13 mouse cellular contexts compared by ENCODE assay signal in genomic region chr4:114408890-114409480, GRCm38 (mm10). TPM values are rescaled to one million over a fixed set of nuclear protein-coding genes. Genes with fewer than 3 reads are reported as not detected.
A peak's percentile ranks its signal among the peaks of the same experiment; 100 is the strongest.
DNase-seq lines count a peak whose midpoint lies in the region; ATAC-seq lines count a peak whose summit lies in the region.
"Had no signal": no experiment of that assay in that cellular context is flagged by ENCODE, and none has a peak within 500 bp of the region (broad histone marks: within the 10 kb centered on the region; RNA-seq: fewer than 3 reads in every experiment).

No protein-coding gene starts in this region.

- no peaks in the 10 kb centered on the region for H3K36me3 ChIP-seq in hindbrain, embryonic 10.5 days
- H3K36me3 ChIP-seq in hindbrain, embryonic 13.5 days: no peaks in the 10 kb centered on the region
- H3K36me3 ChIP-seq in neural tube, embryonic 13.5 days: no peaks in the 10 kb centered on the region
- H3K36me3 ChIP-seq: G1E; liver, embryonic 13.5 days had no signal

- WGBS in hindbrain, embryonic 10.5 days: 67% methylated on average over 18 of the region's 18 CpGs
- 69% methylated on average over 18 of the region's 18 CpGs for WGBS in hindbrain, embryonic 13.5 days
- 81% methylated on average over 18 of the region's 18 CpGs for WGBS in neural tube, embryonic 13.5 days

- H3K4me3 ChIP-seq in hindbrain, embryonic 10.5 days: peak overlapping the region; percentile 32; the same call in 1 of the 2 replicates
- H3K4me3 ChIP-seq in hindbrain, embryonic 13.5 days: no peak overlapping the region
- H3K4me3 ChIP-seq in neural tube, embryonic 13.5 days: no peak overlapping the region
- H3K4me3 ChIP-seq: liver, embryonic 13.5 days had no signal

- H3K27ac ChIP-seq in hindbrain, embryonic 10.5 days: no peak overlapping the region; the same call in 1 of the 2 replicates
- no peak overlapping the region for H3K27ac ChIP-seq in hindbrain, embryonic 13.5 days
- no peak overlapping the region for H3K27ac ChIP-seq in neural tube, embryonic 13.5 days (replicated peaks)
- H3K27ac ChIP-seq: liver, embryonic 13.5 days had no signal

- no peak overlapping the region for H3K9ac ChIP-seq in hindbrain, embryonic 13.5 days
- no peak overlapping the region for H3K9ac ChIP-seq in neural tube, embryonic 13.5 days
- H3K9ac ChIP-seq: liver, embryonic 13.5 days had no signal

- peaks cover 53% of the 10 kb centered on the region for H3K27me3 ChIP-seq in hindbrain, embryonic 10.5 days (ENCODE audit: insufficient read depth, poor library complexity, severe bottlenecking)
- peaks cover 40% of the 10 kb centered on the region for H3K27me3 ChIP-seq in hindbrain, embryonic 13.5 days
- peaks cover 48% of the 10 kb centered on the region for H3K27me3 ChIP-seq in neural tube, embryonic 13.5 days

- no peak for ATAC-seq in hindbrain, embryonic 13.5 days (ENCODE audit: low FRiP score)
- no peak for ATAC-seq in neural tube, embryonic 13.5 days (ENCODE audit: low read depth)
- ATAC-seq: activated CD4-positive, CD25-positive, alpha-beta regulatory T cell, adult 4 months had no signal

- no peaks in the 10 kb centered on the region for H3K9me3 ChIP-seq in hindbrain, embryonic 10.5 days
- no peaks in the 10 kb centered on the region for H3K9me3 ChIP-seq in hindbrain, embryonic 13.5 days
- H3K9me3 ChIP-seq in neural tube, embryonic 13.5 days: no peaks in the 10 kb centered on the region
- H3K9me3 ChIP-seq: liver, embryonic 13.5 days had no signal

- DNase-seq in adrenal gland, postnatal 10 days: peak; percentile 16
- DNase-seq in adrenal gland, postnatal 4 days (ENCODE audit: low spot score in 2 of 2): no peak
- no peak for DNase-seq in hindbrain, embryonic 10.5 days (ENCODE audit: low spot score)
- DNase-seq in neural tube, embryonic 10.5 days (ENCODE audit: extremely low spot score, low spot score): no peak
- DNase-seq in B cell, adult 2 months: no peak
- DNase-seq in right cerebral cortex, adult 18-20 months: no peak
- DNase-seq: liver, embryonic 13.5 days; right cerebral cortex, postnatal 25 days had no signal

- H3K4me1 ChIP-seq in hindbrain, embryonic 10.5 days (replicated peaks): peaks cover 47% of the 10 kb centered on the region
- H3K4me1 ChIP-seq in hindbrain, embryonic 13.5 days (replicated peaks): peaks cover 26% of the 10 kb centered on the region
- peaks cover 34% of the 10 kb centered on the region for H3K4me1 ChIP-seq in neural tube, embryonic 13.5 days (replicated peaks)

- H3K4me2 ChIP-seq in hindbrain, embryonic 13.5 days: no peak overlapping the region; the same call in 1 of the 2 replicates
- peak overlapping the region; percentile 9; the same call in 1 of the 2 replicates for H3K4me2 ChIP-seq in neural tube, embryonic 13.5 days
- H3K4me2 ChIP-seq: liver, embryonic 13.5 days had no signal

RNA-seq across cellular contexts. Expression of gene Trabd2b, which starts 2.5 kb away (rescaled TPM):
- total RNA-seq in adrenal gland, postnatal 10 days (2021): 1 to 10 TPM; 1.7 to 1.8 TPM
- total RNA-seq in adrenal gland, postnatal 4 days (2021): 1 to 10 TPM; 1.9 to 7.2 TPM
- polyA plus RNA-seq in hindbrain, embryonic 10.5 days (2016; fragmentation: Nextera tagmentation; extraction: Ambion mirVana): 1.2 and 1.5 TPM in 2 replicates
- polyA plus RNA-seq in hindbrain, embryonic 13.5 days (2015; fragmentation: Nextera tagmentation; extraction: Ambion mirVana): 0.78 and 1.0 TPM in 2 replicates
- 0.84 and 0.90 TPM in 2 replicates for polyA plus RNA-seq in neural tube, embryonic 13.5 days (2015; fragmentation: Nextera tagmentation; extraction: Ambion mirVana)
- total RNA-seq: common myeloid progenitor, adult 5-6 weeks had no signal
- polyA plus RNA-seq: activated CD4-positive, CD25-positive, alpha-beta regulatory T cell, adult 4 months; G1E had no signal
